Mouse (Mus musculus) heart, postnatal 36 days (tissue): Measurements from ENCODE around the gene Atxn1. TPM values are rescaled to one million over a fixed set of nuclear protein-coding genes. Genes with fewer than 3 reads are reported as not detected.

Source experiments
- DNase-seq, 2 experiments: peaks; one replicate each; pipeline ENCODE4 v3.0.0; 2021 to 2022
- intact Hi-C: fragments of 180-260 bp; cut with DNase I; formaldehyde crosslinking; loops from one replicate; pipeline ENCODE4 v1.15.1; 2025
- total RNA-seq, 2 experiments: library from RNA; stranded (reverse); gene quantifications; 2 replicates each; pipeline ENCODE4 v1.2.3; 2021

Atxn1 gene
- total RNA-seq, 2 experiments from 2014 or later = 33.0 to 35.0 TPM

DNA sequence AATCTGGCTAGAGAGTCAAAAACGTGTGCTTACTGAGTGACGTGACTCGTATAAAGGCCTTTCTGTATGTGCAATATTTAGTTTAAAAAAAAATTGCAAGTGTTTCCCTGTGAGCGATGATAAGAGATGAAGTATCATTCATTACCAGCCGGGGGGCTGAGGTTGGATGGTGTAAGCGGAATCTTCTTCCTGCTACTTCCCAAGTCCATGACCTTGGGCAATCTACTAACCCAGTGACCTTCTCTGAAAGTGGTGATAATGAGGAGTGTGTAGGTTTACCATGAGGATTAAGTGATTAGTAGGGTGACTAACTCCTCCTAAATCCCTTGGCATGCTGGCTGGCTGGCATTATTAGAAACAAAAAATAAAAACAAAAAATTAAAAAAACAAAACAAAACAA, 30.0 kb downstream of the Atxn1 start:
- no peak for DNase-seq
- intact Hi-C loops = no loop called here

DNA sequence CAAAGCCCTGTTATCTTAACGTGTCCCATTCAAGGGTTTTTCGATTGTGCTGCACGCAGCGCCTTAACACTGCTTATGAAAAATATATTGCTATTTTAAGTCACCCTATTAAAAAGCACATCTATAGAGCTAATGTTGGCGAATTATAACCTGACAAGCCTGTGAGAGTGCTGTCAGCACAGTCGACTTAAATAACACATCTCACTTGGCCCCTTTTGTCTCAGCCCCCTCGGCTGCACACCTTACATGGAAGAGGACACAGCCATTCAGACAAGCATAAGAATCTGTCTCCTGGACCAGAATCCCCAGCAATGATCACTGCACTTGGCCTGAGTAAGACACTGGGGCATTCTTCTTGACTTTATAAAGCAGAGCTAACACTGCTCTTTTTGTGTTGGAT, 30.7 kb downstream of the Atxn1 start:
- DNase-seq = no peak
- intact Hi-C loops = no loop called here

DNA sequence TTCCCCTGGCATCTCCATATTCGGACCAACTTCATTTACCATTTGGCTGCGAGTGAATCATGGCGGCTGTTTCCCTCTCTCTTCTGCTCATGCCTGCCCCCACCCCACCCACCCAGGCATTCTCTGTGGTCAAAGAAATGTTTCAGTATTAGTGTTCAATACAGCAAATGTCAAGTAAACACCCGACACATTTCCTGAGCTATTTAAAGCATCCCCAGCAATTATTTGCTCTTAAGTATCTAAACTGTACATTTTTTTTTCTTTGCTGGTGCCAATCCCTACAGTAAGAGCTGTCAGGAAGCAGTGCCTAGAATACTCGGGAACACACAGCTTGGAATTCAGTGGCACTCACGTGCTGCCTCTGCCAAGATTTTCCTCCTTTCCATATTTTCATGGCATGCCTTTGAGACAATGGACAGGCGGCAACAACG, 32.3 kb downstream of the Atxn1 start:
- no peak for DNase-seq
- intact Hi-C loops = no loop called here

DNA sequence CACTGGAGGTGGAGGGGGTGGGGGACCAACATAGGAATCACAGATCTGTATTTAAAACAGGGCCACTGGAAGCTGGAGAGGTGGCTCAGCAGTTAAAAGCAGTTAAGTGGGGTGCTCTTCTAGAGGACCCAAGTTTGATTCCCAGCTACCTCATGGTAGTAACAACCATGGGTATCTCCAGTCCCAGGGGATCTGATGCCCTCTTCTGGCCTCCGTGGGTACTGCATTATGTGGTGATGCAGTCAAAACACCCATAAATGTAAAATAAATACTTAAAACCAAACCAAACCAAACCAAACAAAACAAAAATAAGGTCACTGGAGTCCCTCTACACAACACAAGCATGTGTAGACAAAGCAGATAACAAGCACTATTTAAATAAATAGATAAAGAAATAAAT, 32.9 kb downstream of the Atxn1 start:
- intact Hi-C loops = no loop called here
- DNase-seq = peak in 1 of 2 experiments; percentile 30

DNA sequence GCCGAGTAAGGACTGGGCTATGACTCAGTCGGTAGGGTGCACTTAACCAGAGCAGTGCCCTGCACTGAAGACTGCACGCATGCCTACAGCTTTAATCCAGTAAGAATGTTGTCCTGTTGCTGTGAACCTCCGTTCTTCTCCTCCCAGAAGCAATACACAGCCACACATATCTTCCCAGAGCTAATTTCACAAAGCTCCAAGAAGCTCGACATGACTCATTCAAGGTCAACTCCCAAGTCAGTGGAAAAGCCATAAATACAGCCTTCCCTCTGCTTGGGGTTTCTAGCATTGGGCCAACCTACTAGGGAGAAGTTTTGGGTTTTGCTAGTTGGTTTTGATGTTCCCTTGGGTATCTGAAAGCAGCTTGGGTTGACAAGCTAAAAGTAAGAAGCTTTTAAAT, 33.6 kb downstream of the Atxn1 start:
- intact Hi-C loops = no loop called here
- DNase-seq = no peak

DNA sequence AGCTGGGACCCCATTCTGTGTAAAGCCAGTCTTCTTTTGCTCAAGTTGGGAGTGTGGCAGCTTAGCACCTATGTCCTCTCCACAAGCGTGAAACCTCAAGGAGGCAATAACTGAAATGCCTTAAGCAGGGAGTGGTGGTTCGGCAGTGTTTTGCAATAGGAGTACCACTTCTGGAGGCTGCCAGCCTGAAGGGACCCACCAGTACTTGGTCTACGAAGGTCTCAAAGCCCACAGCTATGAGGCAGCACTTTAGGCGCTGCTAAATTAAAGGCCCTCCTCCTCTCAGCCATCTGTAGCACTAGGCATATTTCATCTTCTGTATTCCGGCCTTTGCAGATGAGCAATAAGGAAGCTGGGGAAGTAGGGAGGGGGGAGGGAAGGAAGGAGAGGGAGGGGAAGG, 35.1 kb downstream of the Atxn1 start:
- no peak for DNase-seq
- intact Hi-C loops = no loop called here

DNA sequence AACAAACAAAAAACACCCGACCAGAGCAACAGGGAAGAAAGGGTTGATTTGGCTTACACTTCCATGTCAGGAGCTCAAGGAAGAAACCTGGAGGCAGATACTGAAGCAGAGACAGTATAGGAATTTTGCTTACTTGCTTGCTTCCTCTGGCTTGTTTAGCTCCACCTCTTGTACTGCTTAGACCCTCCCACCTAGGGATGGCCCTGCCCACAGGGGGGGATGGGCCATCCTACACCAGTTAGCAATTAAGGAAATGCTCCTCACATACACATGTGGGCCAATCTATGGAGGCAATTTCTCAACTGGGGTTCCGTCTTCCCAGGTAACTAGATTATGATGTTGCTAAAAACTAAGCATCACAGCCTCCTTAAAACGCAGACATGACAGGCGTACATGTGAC, 39.5 kb downstream of the Atxn1 start:
- DNase-seq = no peak
- intact Hi-C loops = no loop called here

DNA sequence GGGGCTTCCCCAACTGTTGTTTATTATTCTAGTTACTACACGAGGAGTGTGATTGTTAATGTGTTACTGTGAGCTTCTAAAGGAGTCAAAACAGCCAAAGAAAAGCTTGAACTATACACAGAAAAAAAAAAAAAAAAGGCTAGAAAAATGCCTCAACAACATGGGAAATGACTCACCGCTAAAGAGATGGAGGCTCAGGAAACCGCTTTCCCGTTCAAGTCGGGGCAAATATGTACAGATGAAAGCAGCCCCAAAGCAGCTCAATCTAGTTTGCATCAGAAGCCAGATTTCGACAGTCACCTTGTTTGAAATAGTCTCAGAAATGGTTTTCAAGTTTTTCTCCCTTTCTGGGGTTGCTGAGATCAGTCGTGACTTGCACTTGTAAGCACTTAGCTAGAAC, 40.3 kb downstream of the Atxn1 start:
- intact Hi-C loops = no loop called here
- no peak for DNase-seq

DNA sequence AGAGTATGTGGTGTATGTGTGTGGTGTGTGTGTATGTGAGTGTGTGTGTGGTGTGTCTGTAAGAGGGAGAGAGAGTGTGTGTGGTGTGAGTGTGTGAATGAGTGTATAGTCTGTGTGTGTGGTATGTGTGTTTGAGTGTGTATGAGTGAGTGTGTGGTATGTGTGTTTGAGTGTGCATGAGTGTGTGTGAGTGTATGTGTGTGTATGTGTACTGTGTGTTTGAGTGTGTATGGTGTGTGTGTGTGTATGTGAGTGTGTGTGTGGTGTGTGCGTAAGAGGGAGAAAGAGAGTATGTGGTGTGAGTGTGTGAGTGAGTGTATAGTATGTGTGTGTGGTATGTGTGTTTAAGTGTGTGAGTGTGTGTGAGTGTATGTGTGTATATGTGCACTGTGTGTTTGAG, 41.7 kb downstream of the Atxn1 start:
- intact Hi-C loops = no loop called here
- no peak for DNase-seq

DNA sequence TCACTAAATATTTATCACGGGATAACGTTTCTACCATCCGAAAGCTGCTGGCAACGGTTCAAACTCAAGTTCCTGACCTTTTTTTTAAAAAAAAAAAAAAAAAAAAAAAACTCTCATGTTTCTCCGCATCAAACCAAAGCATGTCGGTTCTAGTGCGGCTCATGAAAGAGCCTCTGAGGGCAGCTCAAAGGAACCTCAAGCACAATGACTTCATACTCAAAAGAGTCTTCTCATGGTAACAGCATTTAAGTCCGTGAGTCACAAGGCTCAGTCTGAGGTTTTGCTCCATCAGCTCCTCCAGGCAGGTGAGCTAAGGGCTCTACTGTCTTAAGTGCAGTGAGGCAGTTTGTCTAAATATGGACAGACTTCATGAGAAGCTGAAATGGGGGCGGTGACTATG, 42.3 kb downstream of the Atxn1 start:
- intact Hi-C loops = no loop called here
- no peak for DNase-seq

DNA sequence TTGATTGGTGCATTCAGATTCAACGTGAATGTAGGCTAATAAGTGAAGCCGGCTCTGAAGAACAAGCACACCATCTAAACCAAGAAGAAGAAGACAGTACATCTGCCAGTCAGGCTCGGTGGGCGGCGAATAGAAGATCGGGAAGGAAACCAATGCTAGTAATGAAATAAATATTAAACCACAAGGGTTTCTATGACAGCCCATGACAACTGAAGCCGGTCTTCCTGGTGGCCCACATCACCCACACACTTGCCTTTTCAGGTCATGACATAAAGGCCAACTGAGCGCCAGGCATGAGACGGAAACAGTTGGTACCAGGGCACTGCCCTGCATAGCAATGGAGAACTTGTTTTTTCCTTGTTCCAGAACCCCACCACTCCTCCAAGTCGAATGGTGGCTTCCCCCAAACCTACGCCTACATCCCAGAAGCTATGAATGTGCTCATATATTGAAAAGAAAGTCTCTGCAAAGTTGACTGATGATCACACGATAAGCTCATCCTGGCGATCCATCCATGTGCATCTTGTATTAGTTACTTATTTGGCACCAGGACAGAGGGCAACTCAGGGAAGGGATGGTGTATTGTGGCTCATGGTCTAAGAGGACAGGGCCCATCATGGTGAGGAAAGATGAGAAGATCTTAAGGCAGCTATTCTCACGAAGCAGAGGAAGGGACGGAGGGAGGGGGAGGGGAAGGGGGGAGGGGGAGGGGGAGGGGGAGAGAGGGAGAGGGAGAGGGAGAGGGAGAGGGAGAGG, 45.7 kb downstream of the Atxn1 start:
- intact Hi-C loops = no loop called here
- no peak for DNase-seq

DNA sequence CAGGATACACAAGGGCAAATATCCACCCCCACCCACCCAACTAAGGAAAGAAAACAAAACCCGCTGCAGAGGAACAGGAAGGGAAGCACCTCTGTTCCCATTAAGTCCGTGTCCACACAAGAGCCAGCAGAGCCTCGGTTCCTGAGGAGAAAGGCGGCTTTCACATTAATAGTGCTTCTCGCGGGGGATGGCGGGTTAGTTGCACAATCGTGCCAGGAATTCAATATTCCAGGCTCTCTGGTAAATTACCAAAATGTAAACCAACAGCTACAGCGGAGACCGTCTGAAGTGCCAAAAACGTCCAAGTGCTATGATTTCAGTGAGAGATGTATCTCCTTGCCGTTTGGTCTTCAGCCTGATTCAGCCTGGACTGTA, 46.8 kb downstream of the Atxn1 start:
- intact Hi-C loops = no loop called here
- no peak for DNase-seq

DNA sequence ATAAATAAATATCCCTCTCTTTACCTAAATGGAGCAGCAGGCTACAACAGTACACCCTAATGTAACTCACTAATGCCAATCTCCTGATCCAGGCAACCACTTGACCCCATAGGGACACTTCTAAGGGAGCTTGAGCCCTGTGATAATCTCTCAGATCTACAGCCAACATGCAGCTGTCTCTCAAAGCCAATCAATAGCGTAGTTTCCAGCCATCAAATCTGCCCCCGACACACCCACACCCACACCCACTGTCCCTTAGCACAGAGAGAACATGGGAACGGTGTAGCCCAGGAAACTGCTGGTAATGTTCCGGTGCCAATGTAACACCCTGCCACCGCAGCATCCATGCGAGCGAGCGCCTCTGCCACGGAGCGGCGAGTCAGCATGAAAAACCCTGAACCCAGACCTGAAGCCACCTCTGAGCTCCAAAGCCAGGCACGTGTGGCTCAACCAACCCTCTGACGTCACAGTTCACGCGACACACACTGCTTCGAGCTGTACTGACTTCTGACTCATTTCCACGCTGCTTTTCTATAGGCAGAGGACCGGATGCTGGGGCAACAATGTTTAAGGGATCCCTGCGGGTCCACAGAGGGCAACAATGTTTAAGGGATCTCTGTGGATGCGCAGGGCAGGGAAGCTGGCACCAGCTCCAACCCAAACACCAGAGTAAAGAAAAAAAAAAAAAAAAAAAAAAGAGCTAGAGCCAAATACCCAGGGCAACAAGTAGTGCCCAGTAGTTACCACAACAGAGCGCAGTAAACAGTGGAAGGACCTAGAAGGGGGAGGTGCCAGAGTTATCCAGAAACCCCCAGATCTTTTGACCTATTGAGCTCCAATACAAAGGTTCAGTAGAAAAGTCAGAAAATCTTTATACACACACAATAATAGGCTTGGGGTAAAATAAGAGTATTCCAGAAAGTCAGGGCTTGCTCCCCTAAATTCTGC, 47.5 kb downstream of the Atxn1 start:
- no peak for DNase-seq
- intact Hi-C loops = no loop called here

DNA sequence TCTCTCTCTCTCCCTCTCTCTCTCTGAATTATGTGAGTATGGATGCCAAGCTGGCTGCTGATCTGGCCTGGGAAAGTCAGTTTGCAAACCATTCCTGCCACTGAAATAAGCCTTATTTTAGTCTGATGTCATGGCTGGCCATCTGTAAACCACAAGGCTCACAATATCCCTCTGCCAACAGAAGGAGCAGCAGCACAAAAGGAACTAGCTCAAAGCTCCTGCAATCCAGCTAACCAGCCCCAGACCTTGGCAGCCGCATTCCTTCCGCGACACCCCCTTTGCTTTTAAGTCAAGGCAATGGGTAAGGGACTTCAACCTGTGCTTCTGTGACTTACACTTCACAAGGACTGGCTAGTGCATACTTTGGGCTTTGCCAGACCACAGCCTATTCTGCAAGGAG, 48.9 kb downstream of the Atxn1 start:
- DNase-seq = no peak
- intact Hi-C loops = no loop called here

DNA sequence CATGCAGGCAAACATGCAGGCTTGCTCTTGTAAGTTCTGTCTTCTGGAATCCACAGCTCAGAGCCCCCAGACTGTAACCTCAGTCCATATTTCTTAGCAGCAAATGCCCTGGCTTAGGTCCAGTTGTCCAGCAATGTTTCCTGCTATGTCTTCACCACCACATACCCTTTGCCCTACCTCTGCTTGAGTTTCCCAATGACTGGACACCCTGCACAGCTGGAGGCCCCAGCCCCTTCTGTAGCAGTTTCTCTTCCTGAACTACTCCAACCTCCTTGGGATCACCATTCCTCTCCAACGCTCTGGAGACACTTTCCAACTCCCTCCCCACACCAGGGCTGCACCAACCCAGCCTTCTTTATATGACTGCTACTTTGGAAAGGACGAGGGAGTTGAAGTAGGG, 49.8 kb downstream of the Atxn1 start:
- no peak for DNase-seq
- intact Hi-C loops = no loop called here

DNA sequence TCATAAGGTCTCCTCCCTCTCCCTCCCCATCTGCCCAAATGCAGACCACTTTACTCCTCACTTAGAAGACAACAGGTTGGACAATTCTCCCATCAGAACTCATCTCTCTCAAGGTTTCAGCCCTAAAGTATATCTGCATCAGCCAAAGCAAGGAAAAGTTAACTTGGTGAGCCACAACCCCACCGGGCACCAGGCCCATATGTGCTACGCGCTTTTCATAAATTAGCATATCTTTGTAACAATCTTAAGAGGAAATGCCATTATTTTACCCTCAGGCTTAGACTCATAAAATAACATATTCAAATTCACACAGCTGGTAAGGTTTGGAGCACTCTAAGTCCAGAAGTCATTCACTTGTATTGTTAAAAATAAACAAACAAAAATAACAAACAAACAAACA, 50.7 kb downstream of the Atxn1 start:
- no peak for DNase-seq
- intact Hi-C loops = no loop called here

DNA sequence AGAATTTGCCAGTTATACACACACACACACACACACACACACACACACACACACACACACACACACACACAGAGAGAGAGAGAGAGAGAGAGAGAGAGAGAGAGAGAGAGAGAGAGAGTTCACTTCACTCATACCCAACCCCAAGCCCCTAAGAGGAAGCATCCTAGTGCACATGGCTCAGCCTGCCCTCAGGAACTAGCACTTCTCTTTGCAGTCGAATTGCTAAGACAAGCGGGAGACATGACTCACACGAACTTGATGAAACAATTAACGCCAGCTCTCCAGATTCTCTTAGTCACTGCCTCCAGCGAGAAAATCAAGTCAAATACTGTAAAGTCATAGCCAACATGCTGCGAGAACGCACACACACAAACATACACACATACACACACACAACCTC, 53.0 kb downstream of the Atxn1 start:
- intact Hi-C loops = no loop called here
- no peak for DNase-seq

DNA sequence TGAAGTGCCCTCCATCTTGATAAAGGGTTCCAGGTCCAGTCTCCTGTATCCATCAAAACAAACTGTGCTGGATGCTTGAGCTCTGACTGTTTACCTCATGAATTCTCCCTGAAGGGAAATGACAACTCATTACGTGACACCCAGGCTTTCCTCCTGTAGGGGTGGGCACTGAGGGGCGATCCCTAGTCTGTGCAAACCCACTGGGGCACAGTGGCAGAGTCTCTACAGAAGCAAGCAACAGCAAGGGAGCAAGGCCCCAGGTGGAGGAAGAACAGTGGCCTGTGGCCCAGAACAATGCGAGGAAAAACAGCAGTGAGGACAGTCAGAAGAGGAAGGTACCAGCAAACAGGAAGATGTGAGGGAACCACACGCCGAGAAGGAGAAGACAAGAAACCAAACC, 53.7 kb downstream of the Atxn1 start:
- intact Hi-C loops = no loop called here
- no peak for DNase-seq

DNA sequence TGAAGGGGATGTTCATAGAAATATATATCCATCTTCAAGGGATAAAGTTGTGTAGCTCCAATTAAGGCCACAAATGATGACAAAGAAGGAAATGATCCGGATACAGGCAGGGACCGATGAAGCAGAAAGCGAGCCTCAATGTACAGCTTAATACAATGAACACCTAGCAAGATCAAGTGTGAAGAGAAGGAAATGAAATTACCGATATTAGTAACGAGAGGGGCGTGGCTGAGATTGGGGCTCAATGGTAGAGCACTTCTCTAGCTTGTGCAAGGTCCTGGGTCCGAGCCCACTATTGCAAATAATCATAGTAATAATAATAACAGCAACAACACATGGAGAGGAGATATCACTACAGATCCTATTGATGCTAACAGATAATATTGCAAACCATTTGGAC, 54.5 kb downstream of the Atxn1 start:
- no peak for DNase-seq
- intact Hi-C loops = no loop called here

DNA sequence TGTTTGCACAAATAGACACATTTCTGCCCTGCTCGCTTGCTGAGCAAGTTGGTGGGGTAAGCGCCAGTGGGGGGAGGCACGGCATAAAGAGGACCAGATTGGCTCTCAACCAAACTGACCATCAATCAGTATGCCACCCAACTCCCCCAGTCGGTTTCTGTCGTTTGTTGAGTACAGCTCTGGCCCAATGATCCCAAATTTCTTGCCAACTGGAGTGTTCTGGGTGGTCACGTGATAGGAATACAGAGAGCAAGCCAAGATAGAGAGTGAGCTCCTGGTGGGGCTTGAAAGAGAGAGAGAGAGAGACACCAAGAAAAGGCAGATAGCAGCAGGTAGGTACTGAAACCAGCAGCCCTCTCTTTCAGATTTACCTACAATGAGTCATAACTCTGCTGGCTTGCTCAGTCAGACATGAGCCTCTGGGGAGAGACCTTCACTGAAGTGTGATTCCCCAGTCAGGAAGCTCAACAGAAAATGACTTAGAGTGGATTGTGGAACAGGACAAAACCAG, 57.6 kb downstream of the Atxn1 start:
- intact Hi-C loops = no loop called here
- no peak for DNase-seq

DNA sequence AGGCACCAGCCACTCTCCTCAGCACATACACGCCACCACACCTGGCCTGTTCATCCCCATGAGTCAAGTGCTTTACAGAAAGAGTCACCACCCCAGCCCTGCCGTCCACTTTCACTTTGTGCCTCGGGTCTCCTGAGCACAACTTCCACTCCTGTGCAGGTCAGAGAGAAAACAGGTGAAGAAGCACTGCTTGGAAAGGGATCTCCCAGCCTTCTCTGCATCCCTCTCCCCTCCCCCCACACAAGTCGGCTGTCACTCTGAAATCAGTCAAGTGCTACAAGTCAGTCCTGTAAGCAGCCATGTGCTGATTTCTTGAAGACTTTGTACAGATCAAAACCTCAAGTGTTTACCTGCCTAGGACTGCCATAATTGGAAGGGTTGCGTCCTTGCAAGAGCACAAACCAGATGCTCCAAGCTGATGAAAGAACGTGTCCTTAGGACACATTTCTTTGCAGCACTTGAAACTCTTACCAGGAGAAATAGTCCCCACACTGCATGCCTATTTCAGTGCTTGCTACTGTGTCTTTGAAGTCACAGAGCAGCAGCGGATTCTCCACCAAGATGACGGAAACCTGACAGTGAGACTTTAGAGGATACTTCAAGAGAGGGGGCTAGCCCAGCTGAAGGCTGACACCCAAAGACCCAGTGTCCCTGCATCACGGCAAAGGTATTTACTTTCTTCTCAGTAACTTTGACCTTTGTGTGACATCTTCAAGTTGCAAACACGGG, 58.2 kb downstream of the Atxn1 start:
- no peak for DNase-seq
- intact Hi-C loops = no loop called here
